Mouse (Mus musculus) lung, postnatal 0 days (tissue): Measurements from ENCODE around the gene Tmem59l.

ENCODE experiments used
- CTCF ChIP-seq: IDR thresholded peaks from 2 replicates; pipeline ENCODE4 v1.5.1; 2016; ENCODE audit warnings: antibody characterized with exemption, mild to moderate bottlenecking
- EP300 ChIP-seq: IDR thresholded peaks from 2 replicates; pipeline ENCODE4 v1.6.1; 2016; ENCODE audit warnings: antibody characterized with exemption, mild to moderate bottlenecking, control low read depth

DNA sequence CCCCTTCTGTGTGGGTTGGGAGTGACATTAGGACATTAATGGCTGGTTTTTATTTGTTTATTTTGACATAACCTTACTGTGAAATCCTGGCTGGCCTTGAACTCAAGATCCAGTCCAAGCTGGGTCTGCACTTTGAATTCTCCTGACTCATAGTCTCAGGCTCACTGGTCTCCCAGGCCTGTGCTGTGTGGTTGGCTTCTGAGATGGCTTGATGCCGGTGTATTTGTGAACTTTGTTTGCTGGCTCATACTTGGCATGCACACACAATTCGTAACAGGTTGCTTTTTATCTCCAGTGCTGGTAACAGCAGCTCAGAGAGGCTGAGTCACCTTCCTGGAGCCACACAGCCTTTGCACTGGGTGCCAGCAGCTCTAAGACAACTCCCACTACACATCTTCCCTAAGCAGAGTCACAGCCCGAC lies 42.6 kb upstream of the Tmem59l start:
- TF ChIP-seq CTCF (no peak), EP300 (no peak)
